Mouse (Mus musculus): ENCODE measurements around the gene Foxb1.

Gene Foxb1

GRCm38 (mm10) chr9:69760371-69761301 lies at the start of gene Foxb1:
Gene Foxb1 (minus strand): TSS chr9:69760940.
- in situ Hi-C loops (cut with MseI, MboI): no loop called here

- in situ Hi-C loops (cut with MseI, MboI): no loop called here
These were observed 29.8 kb upstream of the Foxb1 start for GRCm38 (mm10) chr9:69790562-69790961.

GRCm38 (mm10) chr9:69779996-69780395 lies 19.3 kb upstream of the Foxb1 start:
- in situ Hi-C loops (cut with MseI, MboI): no loop called here

- in situ Hi-C loops (cut with MseI, MboI): no loop called here
These were observed 9.3 kb upstream of the Foxb1 start for GRCm38 (mm10) chr9:69769949-69770585.

GRCm38 (mm10) chr9:69769091-69769948 lies 8.6 kb upstream of the Foxb1 start:
- in situ Hi-C loops (cut with MseI, MboI): no loop called here

GRCm38 (mm10) chr9:69768136-69768875 lies 7.6 kb upstream of the Foxb1 start:
- in situ Hi-C loops (cut with MseI, MboI): no loop called here

GRCm38 (mm10) chr9:69767421-69767820 lies 6.7 kb upstream of the Foxb1 start:
- in situ Hi-C loops (cut with MseI, MboI): no loop called here

- in situ Hi-C loops (cut with MseI, MboI): no loop called here
These were observed 6.2 kb upstream of the Foxb1 start for GRCm38 (mm10) chr9:69766936-69767335.

GRCm38 (mm10) chr9:69766301-69766700 lies 5.6 kb upstream of the Foxb1 start:
- in situ Hi-C loops (cut with MseI, MboI): no loop called here

- in situ Hi-C loops (cut with MseI, MboI): no loop called here
These were observed 4.8 kb upstream of the Foxb1 start for GRCm38 (mm10) chr9:69765483-69766050.

- in situ Hi-C loops (cut with MseI, MboI): no loop called here
These were observed 4.1 kb upstream of the Foxb1 start for GRCm38 (mm10) chr9:69764586-69765482.

GRCm38 (mm10) chr9:69763681-69764585 lies 3.2 kb upstream of the Foxb1 start:
- in situ Hi-C loops (cut with MseI, MboI): no loop called here

- in situ Hi-C loops (cut with MseI, MboI): no loop called here
These were observed 2.0 kb upstream of the Foxb1 start for GRCm38 (mm10) chr9:69762703-69763102.

- in situ Hi-C loops (cut with MseI, MboI): no loop called here
These were observed 1.5 kb upstream of the Foxb1 start for GRCm38 (mm10) chr9:69762221-69762620.

- in situ Hi-C loops (cut with MseI, MboI): no loop called here
These were observed 829 bp upstream of the Foxb1 start for GRCm38 (mm10) chr9:69761569-69761968.

- in situ Hi-C loops (cut with MseI, MboI): no loop called here
These were observed 969 bp downstream of the Foxb1 start for GRCm38 (mm10) chr9:69759721-69760221.

- in situ Hi-C loops (cut with MseI, MboI): no loop called here
These were observed 1.7 kb downstream of the Foxb1 start for GRCm38 (mm10) chr9:69758946-69759615.

GRCm38 (mm10) chr9:69758506-69758905 lies 2.2 kb downstream of the Foxb1 start:
- in situ Hi-C loops (cut with MseI, MboI): no loop called here
